Mouse (Mus musculus) spleen, postnatal 10 days (tissue): ENCODE data around the gene Palm2.

Experiments
- DNase-seq, 2 experiments: peaks; one replicate each; pipeline ENCODE4 v3.0.0; 2021 to 2022; ENCODE audit warnings: low spot score in 2 of 2

Gene Palm2

GRCm38 (mm10) chr4:57670813-57671469 lies 236.9 kb downstream of the Palm2 start:
- no peak for DNase-seq

GRCm38 (mm10) chr4:57672541-57672940 lies 238.5 kb downstream of the Palm2 start:
- DNase-seq, result no peak

DNA sequence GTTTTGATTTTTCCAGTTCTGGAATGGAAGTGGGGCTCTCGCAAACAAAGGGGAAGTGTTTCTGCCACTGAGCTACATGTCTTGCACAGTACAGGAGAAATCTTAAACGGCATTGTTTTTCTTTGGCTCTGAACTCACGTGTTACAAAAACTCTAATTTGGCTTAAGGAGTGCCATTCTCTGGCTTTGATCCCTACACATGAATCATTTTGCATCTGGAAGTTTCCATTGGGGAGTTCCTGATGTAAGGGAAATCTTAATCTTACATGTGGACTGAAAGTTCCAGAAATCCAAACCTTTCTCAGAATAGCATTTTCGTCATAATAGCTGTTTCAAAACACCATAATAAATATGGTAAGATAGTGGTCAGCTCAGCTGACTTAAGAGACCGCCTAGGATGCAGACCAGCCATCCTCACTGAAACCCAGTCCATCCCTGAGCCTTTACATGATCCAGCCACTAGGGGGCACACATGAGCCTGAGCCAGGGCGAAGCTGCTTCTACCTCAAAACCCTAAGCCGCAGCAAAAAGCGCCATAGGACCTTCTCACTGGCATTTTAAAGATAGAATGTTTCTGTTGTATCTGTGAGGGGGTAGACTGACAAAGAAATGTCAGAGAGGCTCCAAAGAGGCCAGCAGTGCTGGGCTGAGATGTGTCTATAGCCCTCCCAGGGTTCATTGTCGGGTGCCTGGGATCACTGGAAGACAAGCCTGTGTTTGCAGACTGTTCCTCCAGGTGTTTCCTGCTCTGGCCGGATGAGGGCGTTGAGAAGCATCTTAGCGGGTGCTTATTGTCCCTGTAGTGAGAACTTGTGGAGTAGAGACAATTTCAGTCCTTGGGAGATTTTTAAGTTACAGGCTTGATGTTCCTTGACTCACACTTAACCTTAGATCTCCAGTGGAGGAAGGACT lies 239.2 kb downstream of the Palm2 start:
- peak; percentile 75 to 87 for DNase-seq

DNA sequence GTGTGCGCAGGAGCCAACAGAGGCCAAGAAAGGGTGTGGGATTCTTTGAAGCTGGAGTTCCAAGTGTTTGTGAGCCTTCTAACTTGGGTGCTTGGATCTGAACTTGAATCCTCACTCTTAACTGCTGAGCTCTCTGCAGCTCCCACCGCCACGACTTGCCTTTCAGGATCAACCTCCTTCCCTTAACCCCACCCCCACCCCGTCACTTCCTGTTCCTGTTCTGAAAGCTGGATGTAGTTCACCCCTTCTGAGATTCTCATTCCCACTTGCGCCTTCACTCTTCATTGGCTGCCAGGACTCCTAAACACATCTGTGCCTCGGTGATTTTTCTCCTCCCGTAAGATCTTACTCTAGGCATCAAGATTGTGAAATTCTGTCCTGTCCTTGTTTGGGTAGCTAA lies 240.3 kb downstream of the Palm2 start:
- DNase-seq, result no peak

- DNase-seq, result peak; percentile 11 to 58
Measured at GRCm38 (mm10) chr4:57675387-57675786, 241.3 kb downstream of the Palm2 start.

DNA sequence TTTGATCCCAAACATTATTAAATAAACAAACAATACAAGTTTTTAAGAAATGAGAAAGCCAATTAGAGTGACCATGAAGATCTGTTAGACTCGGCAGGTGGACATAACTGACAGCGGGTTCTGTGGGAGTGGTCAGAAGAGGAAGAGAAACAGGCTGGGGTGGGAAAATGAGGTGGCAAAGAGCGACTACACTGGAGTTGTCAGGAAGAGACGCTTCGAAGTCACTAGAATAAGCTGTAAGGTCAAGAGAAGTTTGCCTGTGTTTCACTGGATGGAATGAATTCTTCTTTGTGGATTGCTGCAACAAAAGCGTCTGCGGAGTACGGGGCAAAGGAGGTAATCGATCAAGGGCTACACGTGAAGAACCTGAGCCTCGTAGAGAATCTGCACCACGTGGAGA lies 243.9 kb downstream of the Palm2 start:
- no peak for DNase-seq

DNA sequence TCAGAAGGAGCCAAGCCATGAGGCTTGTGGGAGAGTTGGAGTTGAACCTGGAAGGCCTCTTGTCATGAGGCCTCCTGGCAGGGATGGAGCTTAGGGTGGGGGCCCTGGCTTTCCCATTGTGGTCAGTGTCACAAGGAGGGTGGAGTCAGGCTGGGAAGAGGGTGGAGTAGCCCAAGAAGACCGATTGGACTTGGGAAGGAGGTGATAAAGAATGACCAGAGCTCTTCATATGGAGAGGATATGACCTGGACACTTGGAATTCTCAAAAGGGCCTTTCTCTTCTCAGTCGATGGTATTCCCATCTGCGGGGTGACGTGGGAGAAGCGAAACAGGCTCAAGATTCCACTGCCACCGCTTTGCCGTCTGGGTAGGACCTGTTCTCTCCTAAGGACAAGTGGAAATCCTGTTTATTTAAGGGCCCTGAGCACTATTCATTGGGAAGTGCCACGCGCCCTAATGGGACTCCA lies 245.0 kb downstream of the Palm2 start:
- no peak for DNase-seq

- DNase-seq, result no peak
Measured at GRCm38 (mm10) chr4:57680186-57680585, 246.1 kb downstream of the Palm2 start.

DNA sequence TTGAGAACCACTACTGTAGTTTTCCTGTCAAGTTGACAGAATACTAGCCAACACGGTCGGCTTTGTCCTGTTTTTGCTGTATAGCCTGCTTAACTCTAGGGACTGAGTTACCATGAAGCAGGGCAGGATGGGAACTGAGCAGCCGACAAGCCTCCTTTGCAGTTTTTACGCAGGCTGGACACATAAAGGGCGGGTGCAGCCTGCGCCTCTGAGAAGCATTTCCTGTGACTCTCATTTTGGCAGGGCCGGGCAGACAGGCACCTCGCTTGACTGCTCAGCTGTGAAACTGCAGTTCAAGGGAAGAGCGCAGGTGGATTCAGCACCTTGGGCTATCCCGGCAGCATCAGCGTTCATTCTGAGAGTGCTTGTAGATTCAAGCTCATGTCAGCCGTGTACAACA lies 247.5 kb downstream of the Palm2 start:
- DNase-seq, result peak; percentile 33 to 78

DNA sequence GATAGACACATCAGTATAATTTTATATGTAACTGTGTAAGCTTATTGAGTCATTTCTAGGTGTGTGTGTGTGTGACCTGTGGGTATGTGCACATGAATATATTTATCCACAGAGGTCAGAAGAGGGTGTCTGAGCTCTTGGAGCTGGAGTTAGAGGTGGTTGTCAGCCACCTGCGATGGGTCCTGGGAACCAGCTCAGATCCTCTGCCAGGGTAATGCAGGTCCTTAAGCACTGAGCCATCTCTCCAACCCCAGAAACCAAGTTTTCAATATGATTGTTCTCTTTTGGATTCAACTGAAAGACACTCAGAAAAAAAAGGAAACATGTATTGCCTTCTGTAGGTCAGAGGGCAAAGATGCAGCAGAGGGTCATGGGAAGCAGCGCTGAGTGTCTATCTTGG lies 248.3 kb downstream of the Palm2 start:
- DNase-seq, result no peak

- DNase-seq, result no peak
Measured at GRCm38 (mm10) chr4:57682944-57683343, 248.9 kb downstream of the Palm2 start.

- no peak for DNase-seq
Measured at GRCm38 (mm10) chr4:57684676-57685215, 250.7 kb downstream of the Palm2 start.

GRCm38 (mm10) chr4:57686736-57687135 lies 252.7 kb downstream of the Palm2 start:
- DNase-seq, result no peak

DNA sequence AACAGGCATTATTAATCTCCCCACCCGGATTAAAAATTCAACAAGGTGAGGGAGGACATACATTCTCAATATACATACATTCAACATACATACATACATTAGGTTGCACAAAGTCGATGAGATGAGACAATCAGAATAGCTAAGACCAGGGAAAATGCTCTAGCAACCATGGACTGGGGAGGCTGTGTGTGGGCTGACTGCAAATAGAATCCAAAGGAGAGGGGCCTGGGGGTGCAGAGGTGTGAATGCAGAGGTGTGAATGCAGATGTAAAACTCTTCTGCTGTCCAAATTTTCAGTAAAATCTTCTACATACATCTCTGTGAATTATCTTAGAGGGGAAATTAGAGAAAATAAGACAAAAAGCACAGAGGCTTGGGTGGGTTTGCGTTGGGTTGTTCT lies 253.5 kb downstream of the Palm2 start:
- no peak for DNase-seq

DNA sequence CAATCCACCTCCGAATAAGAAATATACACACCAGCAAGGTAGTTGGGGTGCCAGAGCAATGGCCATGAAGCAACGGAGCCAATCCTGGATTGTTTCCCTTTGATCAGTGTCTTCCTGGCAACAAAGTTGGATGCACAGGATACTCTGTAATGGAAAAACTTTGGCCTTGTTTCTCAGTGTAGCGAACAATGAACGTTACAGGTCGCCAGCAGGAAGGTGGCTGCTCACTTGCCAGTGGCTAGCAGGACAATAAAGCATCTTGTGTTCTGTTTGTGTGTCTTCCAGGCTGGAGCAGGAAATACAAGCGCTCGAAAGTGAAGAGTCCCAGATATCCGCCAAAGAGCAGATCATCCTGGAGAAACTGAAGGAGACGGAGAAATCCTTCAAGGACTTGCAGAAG lies 254.1 kb downstream of the Palm2 start:
- no peak for DNase-seq

DNA sequence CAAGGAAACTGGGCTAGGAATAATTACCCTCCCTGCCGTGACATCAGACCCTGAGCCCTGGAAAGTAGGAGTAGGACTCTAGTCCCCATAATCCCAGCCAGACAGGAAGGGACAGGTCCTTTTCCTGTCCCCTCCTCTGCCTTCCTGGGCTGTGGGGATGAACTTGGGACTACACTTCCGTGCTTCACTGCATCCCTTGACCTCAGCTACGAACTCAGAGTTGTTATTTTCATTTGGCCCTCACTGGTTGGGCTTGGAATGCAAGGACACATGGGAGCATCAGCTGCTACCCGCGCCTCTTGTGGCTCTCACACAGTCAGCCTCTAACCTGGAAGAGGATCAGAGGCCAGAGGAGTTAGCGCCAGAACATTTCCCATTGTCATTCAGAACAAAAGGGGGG lies 256.0 kb downstream of the Palm2 start:
- no peak for DNase-seq

- no peak for DNase-seq
Measured at GRCm38 (mm10) chr4:57690805-57691204, 256.8 kb downstream of the Palm2 start.

GRCm38 (mm10) chr4:57694356-57695136 lies 260.5 kb downstream of the Palm2 start:
- no peak for DNase-seq

DNA sequence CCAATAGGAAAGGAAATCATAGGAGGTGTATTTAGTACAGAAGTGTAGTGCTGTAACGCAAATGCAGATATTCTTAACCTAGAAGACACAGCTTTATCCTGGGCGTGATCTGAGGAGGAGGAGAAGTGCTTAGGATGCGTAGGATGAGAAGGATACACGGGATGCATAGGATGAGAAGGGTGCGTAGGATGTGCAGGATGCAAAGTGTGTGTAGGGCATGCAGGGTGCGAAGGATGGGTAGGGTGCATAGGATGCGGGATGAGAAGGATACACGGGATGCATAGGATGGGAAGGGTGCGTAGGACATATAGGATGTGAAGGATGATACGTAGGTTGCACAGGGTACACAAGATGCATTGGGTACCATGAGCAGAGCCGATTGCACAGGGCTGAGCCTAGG lies 262.9 kb downstream of the Palm2 start:
- no peak for DNase-seq

DNA sequence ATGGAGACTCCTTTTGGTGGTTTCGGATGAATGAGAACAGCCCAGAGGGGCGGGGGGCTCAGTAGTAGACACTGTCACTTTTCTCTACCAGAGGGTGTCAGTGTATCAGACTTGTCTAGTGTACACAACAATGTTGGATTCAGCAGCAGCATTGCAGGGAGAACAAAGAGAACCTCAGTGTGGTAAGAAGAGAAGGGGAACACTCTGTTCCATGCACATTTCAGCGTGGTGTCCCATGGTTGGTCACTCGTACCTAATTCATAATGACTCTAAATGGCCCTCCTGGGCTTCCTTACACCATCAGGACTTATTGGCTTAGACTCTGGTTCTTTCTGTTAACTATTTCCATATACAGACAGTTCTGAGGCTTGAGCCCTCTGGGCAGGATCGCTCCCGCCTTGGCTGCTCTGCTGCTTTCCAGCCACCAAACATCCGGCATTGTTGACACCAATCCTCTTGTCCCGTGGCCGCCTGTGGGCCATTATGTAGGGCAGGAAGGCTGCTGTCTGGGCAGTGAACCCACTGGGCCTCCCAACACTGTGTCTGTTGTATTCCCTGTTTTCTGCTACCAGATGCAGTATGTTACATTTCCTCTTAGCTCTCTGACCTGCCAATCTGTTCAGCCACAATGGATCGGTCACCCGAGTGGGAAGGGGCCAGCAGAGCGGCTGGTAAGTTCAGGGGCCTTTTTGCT lies 264.0 kb downstream of the Palm2 start:
- no peak for DNase-seq

DNA sequence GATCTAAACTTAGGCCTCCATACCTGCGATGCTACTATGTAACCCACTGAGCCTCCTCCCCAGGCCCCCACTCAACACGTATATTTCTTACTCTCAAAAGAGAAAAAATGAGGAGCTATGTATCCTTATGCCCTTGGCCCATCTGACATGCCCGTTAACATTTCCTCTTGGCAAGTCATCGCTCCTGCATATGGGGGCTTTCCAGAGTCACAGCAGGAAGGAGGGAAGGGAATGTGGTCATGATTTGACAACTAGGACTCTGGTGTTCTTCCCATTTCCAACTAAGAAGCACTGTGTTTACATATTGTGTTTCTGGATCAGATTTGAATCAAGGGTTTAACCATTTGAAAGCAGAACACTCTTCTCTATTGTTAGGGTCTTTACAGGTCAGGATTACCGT lies 267.5 kb downstream of the Palm2 start:
- no peak for DNase-seq
